Mouse (Mus musculus) limb, embryonic 13.5 days (tissue): ENCODE measurements around the gene Olfr67. TPM values are rescaled to one million over a fixed set of nuclear protein-coding genes. Genes with fewer than 3 reads are reported as not detected.
"Not testable (repeated sequence)": the region's sequence is repeated elsewhere in the genome, so short reads cannot be mapped to it uniquely, and the experiment has no call there.

Source experiments
- ATAC-seq: fragments of 200-750 bp; cut with Nextera tagmentation; 2 replicates; pipeline ENCODE4 v1.8.0; 2017; ENCODE audit warnings: low read depth, moderate number of reproducible peaks, moderate TSS enrichment; ENCODE audit not compliant: low FRiP score
- H3K27ac ChIP-seq: fragments of 300-500 bp; sonication (generic); 2 replicates; pipeline ENCODE4 v1.5.1; 2015; ENCODE audit warnings: inconsistent platforms, mild to moderate bottlenecking, moderate library complexity
- H3K27me3 ChIP-seq: fragments of 300-500 bp; sonication (generic); 2 replicates; pipeline ENCODE4 v1.6.1; 2015; ENCODE audit warnings: mild to moderate bottlenecking, inconsistent platforms
- H3K36me3 ChIP-seq: fragments of 300-500 bp; sonication (generic); 2 replicates; pipeline ENCODE4 v1.6.1; 2015; ENCODE audit warnings: inconsistent platforms, mild to moderate bottlenecking, moderate library complexity
- H3K4me1 ChIP-seq: fragments of 300-500 bp; sonication (generic); 2 replicates; pipeline ENCODE4 v1.6.1; 2015; ENCODE audit warnings: inconsistent platforms
- H3K4me2 ChIP-seq: fragments of 300-500 bp; sonication (generic); replicated peaks from 2 replicates; pipeline ENCODE4 v1.6.1; 2015; ENCODE audit warnings: inconsistent platforms, mild to moderate bottlenecking, moderate library complexity
- H3K4me3 ChIP-seq: fragments of 300-500 bp; sonication (generic); 2 replicates; pipeline ENCODE4 v1.5.1; 2015; ENCODE audit warnings: moderate library complexity, mild to moderate bottlenecking, inconsistent platforms
- H3K9ac ChIP-seq: fragments of 300-500 bp; sonication (generic); 2 replicates; pipeline ENCODE4 v1.6.1; 2015; ENCODE audit warnings: mild to moderate bottlenecking, inconsistent platforms
- H3K9me3 ChIP-seq: fragments of 300-500 bp; sonication (generic); 2 replicates; pipeline ENCODE4 v1.6.1; 2016; ENCODE audit warnings: inconsistent platforms
- WGBS: fragments of 180-500 bp; shearing (Covaris S2); methylation state at CpG from one replicate; pipeline ENCODE4 v1.1.7; 2015; 5-methylcytosine and 5-hydroxymethylcytosine counted together
- polyA plus RNA-seq: library from polyadenylated mRNA; unstranded; fragments of >200 nt; fragmentation: Nextera tagmentation; extraction: Ambion mirVana; gene quantifications from 2 replicates; pipeline ENCODE4 v1.2.1, GENCODE M21; 2015

Olfr67 gene
- polyA plus RNA-seq, 1 experiment from 2014 or later = not detected

DNA sequence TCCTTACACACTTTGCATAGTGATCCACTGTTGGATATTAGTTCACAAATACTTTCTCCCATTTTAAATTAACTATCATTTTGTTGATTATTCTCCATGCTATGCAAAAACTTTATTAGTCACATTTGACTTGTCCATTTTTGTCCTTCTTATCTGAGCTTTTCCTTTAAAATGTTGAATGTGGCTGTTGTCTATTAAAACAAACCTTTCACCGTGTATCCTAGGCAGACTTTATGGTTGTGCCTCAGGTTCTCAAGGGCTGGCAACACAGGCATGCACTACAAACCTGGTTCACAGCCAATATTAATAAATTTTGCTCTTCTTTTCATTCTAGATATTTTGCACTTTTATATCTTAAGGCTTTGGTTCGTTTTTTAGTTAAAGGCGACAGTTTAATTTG lies 19.1 kb upstream of the Olfr67 start:
- Histone ChIP-seq H3K27me3 (no peaks in the 10 kb centered on the region), H3K9me3 (no peaks in the 10 kb centered on the region), H3K9ac (no peak overlapping the region), H3K4me1 (no peaks in the 10 kb centered on the region), H3K27ac (no peak overlapping the region), H3K36me3 (no peaks in the 10 kb centered on the region), H3K4me2 (no peak overlapping the region), H3K4me3 (no peak overlapping the region)
- no peak for ATAC-seq
- WGBS = 80% methylated on average over 3 of the region's 3 CpGs

DNA sequence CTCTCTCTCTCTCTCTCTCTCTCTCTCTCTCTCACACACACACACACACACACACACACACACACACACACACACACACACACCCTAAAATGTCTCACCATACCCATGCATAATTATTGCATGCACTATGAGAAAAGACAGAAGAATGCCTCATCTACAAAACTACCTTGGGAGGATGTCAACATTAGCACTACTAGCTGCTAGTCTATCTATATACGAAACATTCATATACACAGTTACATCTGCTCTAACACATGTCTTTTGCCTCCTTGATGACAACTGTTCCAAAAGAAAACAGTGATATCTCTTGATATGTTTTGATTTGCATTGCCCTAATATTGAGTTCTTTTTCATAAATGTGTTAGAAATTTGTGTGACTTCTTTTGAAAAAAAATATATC lies 18.7 kb upstream of the Olfr67 start:
- Histone ChIP-seq H3K27ac (no peak overlapping the region), H3K27me3 (no peaks in the 10 kb centered on the region), H3K36me3 (no peaks in the 10 kb centered on the region), H3K4me2 (no peak overlapping the region), H3K9ac (no peak overlapping the region), H3K4me1 (no peaks in the 10 kb centered on the region), H3K9me3 (no peaks in the 10 kb centered on the region), H3K4me3 (no peak overlapping the region)
- no peak for ATAC-seq
- WGBS = 90% methylated on average over 1 of the region's 1 CpGs

DNA sequence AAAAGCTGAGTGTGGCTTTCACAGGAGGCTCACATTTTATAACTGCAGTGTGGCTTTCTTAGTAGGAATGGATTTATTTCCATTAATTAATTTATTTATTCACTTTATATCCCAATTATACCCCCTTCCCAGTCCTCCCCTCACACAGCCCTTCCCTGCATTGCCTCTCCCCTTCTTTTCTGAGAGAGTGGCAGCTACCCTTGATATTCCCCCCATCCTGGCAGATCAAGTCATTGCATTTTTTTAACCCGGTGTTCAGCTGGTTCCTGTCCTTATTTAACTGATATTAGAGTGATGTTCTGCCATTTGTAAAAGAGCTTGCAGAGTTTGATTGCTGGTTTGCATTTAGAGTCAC lies 18.2 kb upstream of the Olfr67 start:
- Histone ChIP-seq H3K4me3 (no peak overlapping the region), H3K9ac (no peak overlapping the region), H3K27me3 (no peaks in the 10 kb centered on the region), H3K27ac (no peak overlapping the region), H3K36me3 (no peaks in the 10 kb centered on the region), H3K9me3 (no peaks in the 10 kb centered on the region), H3K4me2 (no peak overlapping the region), H3K4me1 (no peaks in the 10 kb centered on the region)
- WGBS = 64% methylated on average over 1 of the region's 1 CpGs
- ATAC-seq = no peak

DNA sequence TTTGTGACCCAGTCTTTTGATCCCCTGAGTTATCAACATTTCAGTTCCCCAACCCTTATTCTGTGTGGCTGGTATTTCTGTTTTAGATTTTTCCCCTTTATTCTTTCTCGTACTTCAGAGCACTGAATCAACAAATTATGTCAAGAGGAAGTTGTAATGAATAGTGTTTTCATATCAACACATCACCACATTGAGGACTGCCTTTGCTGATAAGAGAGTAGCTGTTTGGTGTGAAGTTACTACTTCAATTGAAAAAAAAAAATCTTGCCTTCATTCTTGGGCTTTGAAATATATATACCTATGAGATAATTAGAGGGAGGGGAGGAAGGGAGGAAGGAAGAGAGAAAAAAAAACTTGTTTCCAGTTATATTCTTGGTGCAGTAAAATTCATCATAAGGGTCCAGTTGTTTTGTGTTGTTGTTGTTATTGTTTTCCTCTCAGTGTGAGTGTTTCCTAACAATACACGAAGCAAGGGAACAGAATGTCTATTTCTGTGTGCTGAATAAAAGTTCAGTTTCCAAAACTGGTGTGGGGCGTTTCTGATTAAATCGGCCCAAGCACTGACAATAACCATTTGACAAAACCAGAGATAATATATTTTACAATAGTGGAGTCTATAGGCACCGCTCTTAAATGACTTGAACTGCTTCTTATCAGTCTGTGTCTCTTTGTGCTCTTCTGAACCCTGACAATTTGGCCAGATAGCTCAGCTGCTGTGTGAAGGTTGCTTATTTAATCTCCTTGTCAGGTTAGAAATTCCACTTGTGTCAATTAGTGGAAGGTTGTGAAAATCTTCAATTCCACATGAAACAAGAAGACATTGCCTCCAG lies 17.6 kb upstream of the Olfr67 start:
- Histone ChIP-seq H3K9ac (no peak overlapping the region), H3K4me2 (no peak overlapping the region), H3K4me1 (no peaks in the 10 kb centered on the region), H3K27ac (no peak overlapping the region), H3K27me3 (no peaks in the 10 kb centered on the region), H3K36me3 (no peaks in the 10 kb centered on the region), H3K4me3 (no peak overlapping the region), H3K9me3 (no peaks in the 10 kb centered on the region)
- WGBS = 68% methylated on average over 5 of the region's 5 CpGs
- no peak for ATAC-seq

DNA sequence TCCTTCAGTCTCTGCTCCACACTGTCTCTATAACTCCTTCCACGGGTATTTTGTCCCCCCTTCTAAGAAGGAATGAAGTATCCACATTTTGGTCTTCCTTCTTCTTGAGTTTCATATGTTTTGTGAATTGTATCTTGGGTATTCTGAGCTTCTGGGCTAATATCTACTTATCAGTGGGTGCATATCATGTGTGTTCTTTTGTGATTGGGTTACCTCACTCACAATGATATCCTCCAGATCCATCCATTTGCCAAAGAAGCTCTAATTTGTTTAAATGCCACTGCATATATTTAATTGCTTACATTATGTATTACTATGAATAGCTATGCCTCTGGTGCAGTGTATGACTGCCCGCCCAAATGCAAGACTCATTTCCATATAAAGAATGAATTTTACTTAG lies 16.5 kb upstream of the Olfr67 start:
- H3K27ac ChIP-seq, H3K36me3 ChIP-seq, ATAC-seq: not testable (repeated sequence)

DNA sequence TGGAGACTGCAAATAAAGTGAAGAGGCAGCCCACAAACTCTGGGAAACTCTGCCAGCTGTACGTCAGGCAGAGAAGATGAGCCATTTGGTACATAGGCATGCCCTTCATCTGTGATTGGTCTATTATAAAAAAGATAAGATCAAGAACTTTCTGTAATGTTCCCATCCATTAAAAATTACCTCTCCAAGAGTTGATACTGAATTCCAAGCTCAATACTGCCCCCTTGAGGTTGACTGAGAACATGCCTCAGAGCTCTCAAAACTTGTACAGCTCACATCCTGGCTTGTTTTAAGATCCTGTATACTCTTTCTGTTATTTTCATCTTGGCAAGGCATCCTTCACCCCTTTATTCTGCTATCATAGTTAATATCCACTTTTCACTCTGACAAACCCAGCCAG lies 15.2 kb upstream of the Olfr67 start:
- ATAC-seq = no peak
- Histone ChIP-seq H3K27ac (no peak overlapping the region), H3K9ac (no peak overlapping the region), H3K27me3 (no peaks in the 10 kb centered on the region), H3K4me3 (no peak overlapping the region), H3K36me3 (no peaks in the 10 kb centered on the region), H3K9me3 (no peaks in the 10 kb centered on the region), H3K4me2 (no peak overlapping the region), H3K4me1 (no peaks in the 10 kb centered on the region)
- 81% methylated on average over 1 of the region's 1 CpGs for whole genome bisulfite sequencing

More for the DNA sequence above, 16.5 kb upstream of the Olfr67 start:
- H3K4me2 ChIP-seq, H3K27me3 ChIP-seq, H3K4me3 ChIP-seq, H3K9me3 ChIP-seq, H3K9ac ChIP-seq, H3K4me1 ChIP-seq: not testable (repeated sequence)
- 74% methylated on average over 2 of the region's 2 CpGs for WGBS

DNA sequence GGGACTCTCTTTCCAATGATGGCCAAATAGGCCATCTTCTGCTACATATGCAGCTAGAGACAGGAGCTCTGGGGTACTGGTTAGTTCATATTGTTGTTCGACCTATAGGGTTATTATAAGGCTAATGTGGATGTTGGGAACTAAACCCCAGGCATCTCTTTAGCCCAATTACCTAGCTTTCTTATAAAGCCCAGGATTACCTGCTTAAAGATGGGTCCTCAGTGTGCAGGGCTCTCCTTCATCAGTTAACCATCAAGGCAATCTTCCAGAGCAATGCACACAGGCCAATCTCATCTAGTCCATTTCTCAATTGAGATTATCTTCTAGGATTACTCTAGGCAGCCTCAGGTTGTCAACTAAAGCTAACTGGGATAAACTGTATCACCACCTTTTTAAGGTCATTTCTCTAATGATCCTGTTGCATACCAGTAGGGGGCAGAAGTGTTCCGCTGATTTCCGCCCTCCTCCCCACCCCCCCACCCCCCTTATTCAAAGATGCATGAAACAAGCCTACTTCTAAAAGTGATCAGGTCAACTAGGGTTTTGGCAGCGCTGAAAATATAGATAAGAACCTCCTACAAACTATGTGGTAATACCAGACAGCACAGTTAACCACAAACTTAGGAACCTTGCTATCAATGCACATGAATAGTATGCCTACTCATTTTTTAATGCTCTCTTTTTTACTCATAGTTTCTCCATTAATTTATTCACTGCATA lies 1.2 kb upstream of the Olfr67 start:
- Histone ChIP-seq H3K27ac (no peak overlapping the region), H3K9ac (no peak overlapping the region), H3K4me3 (no peak overlapping the region), H3K4me1 (no peaks in the 10 kb centered on the region), H3K27me3 (no peaks in the 10 kb centered on the region), H3K4me2 (no peak overlapping the region), H3K9me3 (no peaks in the 10 kb centered on the region), H3K36me3 (no peaks in the 10 kb centered on the region)
- 27% methylated on average over 4 of the region's 4 CpGs for WGBS
- ATAC-seq = no peak

DNA sequence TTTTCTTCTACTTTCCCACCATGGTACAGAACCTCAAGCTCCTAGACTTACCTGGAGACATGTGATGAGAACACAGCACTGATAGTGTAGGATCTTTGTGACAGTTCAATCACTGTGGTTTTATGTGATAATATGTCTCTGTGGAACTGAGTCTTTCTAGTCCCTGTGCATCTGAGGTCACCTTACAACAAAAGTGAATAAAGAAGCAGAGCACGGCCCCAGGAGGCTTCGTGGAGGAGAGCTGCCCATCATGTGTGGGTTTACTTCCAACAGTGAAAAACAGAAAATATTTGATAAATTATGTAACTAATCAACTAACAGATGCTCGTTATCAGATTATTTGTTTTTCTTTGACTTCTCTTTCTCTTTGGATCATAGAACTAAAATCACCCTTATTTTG lies 12.0 kb downstream of the Olfr67 start, which contains the start of gene Olfr68:
TSS of gene Olfr68 (minus strand) at position 101 of the 400 bp plus-strand sequence.
- Histone ChIP-seq H3K9ac (no peak within 1 kb of the TSS), H3K27me3 (no peaks in the 10 kb centered on the region), H3K36me3 (no peaks in the 10 kb centered on the region), H3K9me3 (no peaks in the 10 kb centered on the region), H3K27ac (no peak within 1 kb of the TSS), H3K4me2 (no peak within 1 kb of the TSS), H3K4me1 (no peaks in the 10 kb centered on the region), H3K4me3 (no peak within 1 kb of the TSS)
- no peak for ATAC-seq
- whole genome bisulfite sequencing = 79% methylated on average over 3 of the region's 3 CpGs

DNA sequence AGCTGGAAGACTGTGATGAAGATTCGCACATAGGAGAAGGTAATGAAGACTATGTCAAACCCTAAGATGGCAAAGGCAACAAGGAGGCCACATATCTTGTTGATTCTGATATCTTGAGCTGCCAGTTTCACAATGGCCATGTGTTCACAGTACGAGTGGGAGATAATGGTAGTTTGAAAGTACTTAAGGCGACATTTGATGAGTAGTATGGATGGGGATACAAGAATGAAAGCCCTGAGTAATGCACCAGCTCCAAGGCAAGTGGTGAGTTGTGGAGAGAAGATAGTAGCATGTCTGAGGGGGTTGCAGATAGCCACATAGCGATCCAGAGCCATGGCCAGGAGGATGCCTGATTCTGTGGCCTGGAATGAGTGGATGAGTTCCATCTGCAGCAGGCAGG lies 14.0 kb downstream of the Olfr67 start:
- ATAC-seq, H3K4me1 ChIP-seq: not testable (repeated sequence)
- 83% methylated on average over 4 of the region's 4 CpGs for WGBS

DNA sequence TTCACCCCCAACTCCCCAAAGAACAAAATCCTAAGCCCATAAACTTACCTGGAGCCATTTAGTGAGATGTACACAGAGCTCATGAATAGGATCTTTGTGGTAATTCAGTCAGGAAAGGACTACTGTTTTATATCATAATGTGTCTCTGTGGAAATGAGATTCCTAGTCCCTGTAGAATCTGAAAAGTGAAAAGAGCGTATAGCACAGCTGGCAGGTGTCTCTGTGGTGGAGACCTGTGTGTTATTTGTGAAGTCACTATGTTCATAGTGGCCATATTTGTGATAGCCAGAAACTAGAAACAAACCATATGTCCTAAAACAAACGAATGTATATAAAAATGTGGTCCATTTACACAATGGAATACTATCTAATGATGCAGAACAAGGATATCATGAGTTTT lies 20.1 kb downstream of the Olfr67 start, which contains the start of gene Olfr69:
TSS of gene Olfr69 (minus strand) at position 101 of the 400 bp plus-strand sequence.
- no peak for ATAC-seq
- WGBS = 75% methylated on average over 2 of the region's 2 CpGs
- no peaks in the 10 kb centered on the region for H3K4me1 ChIP-seq

More for the DNA sequence above, 14.0 kb downstream of the Olfr67 start:
- not testable (repeated sequence) for H3K4me3 ChIP-seq, H3K36me3 ChIP-seq, H3K9ac ChIP-seq, H3K9me3 ChIP-seq, H3K27ac ChIP-seq, H3K27me3 ChIP-seq, H3K4me2 ChIP-seq

DNA sequence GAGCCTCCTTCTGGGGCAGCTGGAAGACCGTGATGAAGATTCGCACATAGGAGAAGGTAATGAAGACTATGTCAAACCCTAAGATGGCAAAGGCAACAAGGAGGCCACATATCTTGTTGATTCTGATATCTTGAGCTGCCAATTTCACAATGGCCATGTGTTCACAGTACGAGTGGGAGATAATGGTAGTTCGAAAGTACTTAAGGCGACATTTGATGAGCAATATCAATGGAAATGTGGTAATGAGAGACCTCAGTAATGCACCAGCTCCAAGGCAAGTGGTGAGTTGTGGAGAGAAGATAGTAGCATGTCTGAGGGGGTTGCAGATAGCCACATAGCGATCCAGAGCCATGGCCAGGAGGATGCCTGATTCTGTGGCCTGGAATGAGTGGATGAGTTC lies 23.9 kb downstream of the Olfr67 start:
- H3K36me3 ChIP-seq, H3K4me2 ChIP-seq, H3K9me3 ChIP-seq, H3K4me3 ChIP-seq, ATAC-seq, H3K4me1 ChIP-seq, H3K27ac ChIP-seq, H3K9ac ChIP-seq, H3K27me3 ChIP-seq: not testable (repeated sequence)
- 87% methylated on average over 6 of the region's 6 CpGs for WGBS

More for the DNA sequence above, 20.1 kb downstream of the Olfr67 start, which contains the start of gene Olfr69:
- no peak within 1 kb of the TSS for H3K4me2 ChIP-seq
- H3K36me3 ChIP-seq = no peaks in the 10 kb centered on the region
- H3K4me3 ChIP-seq = no peak within 1 kb of the TSS
- no peak within 1 kb of the TSS for H3K27ac ChIP-seq
- H3K9ac ChIP-seq = no peak within 1 kb of the TSS
- no peaks in the 10 kb centered on the region for H3K9me3 ChIP-seq
- no peaks in the 10 kb centered on the region for H3K27me3 ChIP-seq

DNA sequence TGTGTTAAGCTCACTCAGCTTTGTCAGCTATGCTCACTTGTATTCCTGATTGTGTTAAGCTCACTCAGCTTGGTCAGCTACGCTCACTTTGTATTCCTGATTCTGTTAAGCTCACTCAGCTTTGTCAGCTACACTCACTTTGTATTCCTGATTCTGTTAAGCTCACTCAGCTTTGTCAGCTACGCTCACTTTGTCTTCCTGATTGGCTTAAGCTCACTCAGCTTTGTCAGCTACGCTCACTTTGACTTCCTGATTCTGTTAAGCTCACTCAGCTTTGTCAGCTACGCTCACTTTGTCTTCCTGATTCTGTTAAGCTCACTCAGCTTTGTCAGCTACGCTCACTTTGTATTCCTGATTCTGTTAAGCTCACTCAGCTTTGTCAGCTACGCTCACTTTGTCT lies 29.4 kb downstream of the Olfr67 start:
- WGBS = 90% methylated on average over 6 of the region's 6 CpGs

More for the DNA sequence above, 29.4 kb downstream of the Olfr67 start:
- H3K27me3 ChIP-seq, H3K4me1 ChIP-seq, H3K9me3 ChIP-seq, H3K36me3 ChIP-seq, ATAC-seq, H3K27ac ChIP-seq, H3K9ac ChIP-seq, H3K4me2 ChIP-seq, H3K4me3 ChIP-seq: not testable (repeated sequence)
